Mouse (Mus musculus): Measurements from ENCODE around the gene Spats2.
A peak's percentile ranks its signal among the peaks of the same experiment; 100 is the strongest.
"Not testable (repeated sequence)": the region's sequence is repeated elsewhere in the genome, so short reads cannot be mapped to it uniquely, and the experiment has no call there.

Gene Spats2

DNA sequence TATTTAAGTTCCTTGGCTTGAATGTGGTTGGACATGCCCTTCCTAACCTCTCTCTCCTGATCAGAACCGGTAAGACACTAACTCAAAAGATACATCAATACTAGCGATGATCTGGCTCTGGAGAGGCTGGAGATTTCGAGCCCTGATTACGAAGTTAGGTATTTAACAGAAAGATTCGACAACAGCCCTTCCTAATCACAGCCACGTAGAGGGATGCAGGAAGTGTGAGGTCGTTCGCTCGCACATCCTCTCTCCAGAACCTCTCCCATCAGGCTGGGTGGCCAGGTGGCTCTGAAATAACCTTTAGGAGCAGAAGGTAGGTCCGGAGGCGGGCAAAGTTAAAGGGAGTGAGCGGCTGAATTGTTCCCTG is at the start of gene Spats2:
Spats2 (plus strand) TSS at position 206 of the 370 bp plus-strand sequence.
- ATAC-seq (ENCODE audit: insufficient number of reproducible peaks, low FRiP score, low TSS enrichment): no peak

- ATAC-seq (ENCODE audit: insufficient number of reproducible peaks, low FRiP score, low TSS enrichment): not testable (repeated sequence)
Measured at GRCm38 (mm10) chr15:99076011-99076410, 49.7 kb upstream of the Spats2 start.

DNA sequence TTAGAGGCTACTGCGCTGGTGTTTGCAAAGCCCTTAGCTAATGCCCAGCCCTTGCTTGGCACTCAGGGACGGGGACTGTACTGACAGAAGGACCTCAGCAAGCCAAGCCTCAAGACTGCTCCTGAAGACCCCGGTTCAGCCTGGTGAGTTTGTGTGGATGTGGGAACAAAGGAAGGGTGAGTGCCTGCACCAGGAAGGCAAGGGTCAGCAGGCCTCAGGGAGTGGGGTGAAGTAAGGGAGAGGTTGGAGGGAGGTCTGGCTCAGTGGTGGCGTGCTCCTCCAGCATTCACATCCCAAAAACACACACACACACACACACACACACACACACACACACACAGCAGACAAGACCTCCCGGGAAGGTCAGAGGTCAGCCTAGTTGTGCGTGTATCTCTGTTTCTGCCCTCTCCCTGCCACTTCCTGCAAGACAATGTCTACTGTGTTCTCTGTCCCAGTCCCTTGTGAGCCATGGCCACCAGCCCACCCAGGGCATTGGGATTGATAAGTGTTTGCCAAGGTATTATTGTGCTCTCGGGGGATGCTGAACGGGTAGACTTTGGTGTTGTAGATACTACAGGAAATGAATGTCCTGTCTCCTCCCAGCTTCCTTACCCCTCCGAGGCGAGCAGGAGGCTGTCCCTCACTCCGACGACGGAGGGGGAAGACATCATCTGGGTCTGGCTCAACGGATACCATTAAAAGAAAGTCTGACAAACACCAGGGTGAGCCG is 47.4 kb upstream of the Spats2 start:
- ATAC-seq (ENCODE audit: insufficient number of reproducible peaks, low FRiP score, low TSS enrichment): no peak

- ATAC-seq (ENCODE audit: insufficient number of reproducible peaks, low FRiP score, low TSS enrichment): no peak
Measured at GRCm38 (mm10) chr15:99079804-99080203, 45.9 kb upstream of the Spats2 start.

- no peak for ATAC-seq (ENCODE audit: insufficient number of reproducible peaks, low FRiP score, low TSS enrichment)
Measured at GRCm38 (mm10) chr15:99082322-99082721, 43.4 kb upstream of the Spats2 start.

DNA sequence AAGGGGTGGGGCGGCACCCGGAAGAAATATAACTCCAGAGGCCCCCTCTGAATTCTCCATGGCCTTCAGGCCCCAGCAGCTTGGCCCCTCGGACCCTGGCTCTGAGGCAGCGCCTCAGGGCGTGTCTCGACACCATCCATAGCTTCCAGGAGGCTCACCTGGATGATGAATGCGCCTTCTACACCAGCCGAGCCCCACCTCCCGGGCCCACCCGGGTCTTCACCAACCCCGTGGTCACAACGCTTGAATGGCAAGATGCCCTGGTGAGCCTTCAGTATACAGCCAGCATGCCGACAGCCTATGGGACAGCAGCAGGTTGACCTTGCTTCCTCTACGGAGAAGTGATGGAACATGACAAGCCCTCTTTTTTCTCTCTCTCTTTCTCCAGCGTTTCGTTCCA is 42.9 kb upstream of the Spats2 start:
- no peak for ATAC-seq (ENCODE audit: insufficient number of reproducible peaks, low FRiP score, low TSS enrichment)

DNA sequence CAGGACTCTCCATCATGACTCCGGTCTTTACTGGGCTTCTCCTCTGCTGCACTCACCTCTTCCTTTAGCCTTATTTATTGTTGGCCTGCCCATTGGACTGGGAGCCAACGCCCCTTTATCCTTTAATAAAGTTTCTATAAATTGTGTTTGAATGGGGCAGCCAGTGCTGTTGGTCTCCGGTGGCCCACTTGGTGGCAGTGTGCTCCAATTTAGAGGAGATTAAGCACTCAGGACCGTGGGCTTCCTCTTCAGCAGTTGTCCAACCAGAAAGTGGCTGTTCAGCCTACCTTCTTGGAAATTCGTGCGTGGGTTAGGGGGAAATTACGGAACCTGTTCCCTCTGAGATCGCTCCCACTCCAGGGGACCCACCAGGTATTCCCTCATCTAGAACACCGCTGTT is 42.5 kb upstream of the Spats2 start:
- ATAC-seq (ENCODE audit: insufficient number of reproducible peaks, low FRiP score, low TSS enrichment): no peak

GRCm38 (mm10) chr15:99083867-99084557 is 41.7 kb upstream of the Spats2 start:
- no peak for ATAC-seq (ENCODE audit: insufficient number of reproducible peaks, low FRiP score, low TSS enrichment)

- no peak for ATAC-seq (ENCODE audit: insufficient number of reproducible peaks, low FRiP score, low TSS enrichment)
Measured at GRCm38 (mm10) chr15:99084618-99085017, 41.1 kb upstream of the Spats2 start.

- no peak for ATAC-seq (ENCODE audit: insufficient number of reproducible peaks, low FRiP score, low TSS enrichment)
Measured at GRCm38 (mm10) chr15:99085997-99086396, 39.7 kb upstream of the Spats2 start.

DNA sequence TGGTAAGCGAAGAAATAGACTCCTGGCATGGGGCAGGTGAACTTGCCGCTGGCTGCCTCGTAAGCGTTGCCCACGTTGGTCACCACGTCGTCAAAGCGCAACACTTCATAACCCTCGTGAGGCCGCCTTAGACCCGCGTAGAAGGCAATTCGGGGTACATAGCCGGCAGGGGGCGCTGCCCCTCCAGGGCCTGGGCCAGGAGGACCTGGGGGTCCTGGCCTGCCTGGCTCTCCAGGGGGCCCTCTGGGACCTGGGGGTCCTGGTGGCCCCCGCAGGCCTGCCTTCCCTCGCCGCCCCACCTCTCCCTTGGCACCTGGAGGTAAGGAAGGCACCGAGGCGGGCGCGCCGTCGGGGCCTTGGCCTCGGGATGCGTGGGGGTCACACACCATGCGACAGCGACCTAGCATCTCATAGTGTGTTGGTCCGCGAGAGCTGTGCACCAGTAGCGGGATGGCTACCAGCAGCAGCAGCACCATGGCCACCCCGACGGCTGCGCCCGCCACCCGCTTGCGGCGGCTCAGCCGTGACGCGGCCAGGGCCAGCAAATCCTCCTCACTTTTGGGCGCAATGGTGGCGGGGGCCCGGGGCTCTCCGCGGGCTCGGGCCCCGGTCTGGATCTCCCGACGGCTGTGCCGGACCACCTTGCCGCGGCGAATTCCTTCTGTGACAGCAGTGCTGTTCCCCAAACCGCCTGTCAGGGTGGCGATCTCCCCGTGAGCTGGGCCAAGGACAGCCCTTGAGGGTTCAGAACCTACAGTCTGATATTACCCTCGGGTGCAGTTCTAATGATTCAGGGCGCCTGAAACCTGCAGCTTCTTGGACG is 38.3 kb upstream of the Spats2 start, which contains the start of gene C1ql4:
C1ql4 (minus strand) TSS at position 565 of the 823 bp plus-strand sequence.
- ATAC-seq (ENCODE audit: insufficient number of reproducible peaks, low FRiP score, low TSS enrichment): no peak

DNA sequence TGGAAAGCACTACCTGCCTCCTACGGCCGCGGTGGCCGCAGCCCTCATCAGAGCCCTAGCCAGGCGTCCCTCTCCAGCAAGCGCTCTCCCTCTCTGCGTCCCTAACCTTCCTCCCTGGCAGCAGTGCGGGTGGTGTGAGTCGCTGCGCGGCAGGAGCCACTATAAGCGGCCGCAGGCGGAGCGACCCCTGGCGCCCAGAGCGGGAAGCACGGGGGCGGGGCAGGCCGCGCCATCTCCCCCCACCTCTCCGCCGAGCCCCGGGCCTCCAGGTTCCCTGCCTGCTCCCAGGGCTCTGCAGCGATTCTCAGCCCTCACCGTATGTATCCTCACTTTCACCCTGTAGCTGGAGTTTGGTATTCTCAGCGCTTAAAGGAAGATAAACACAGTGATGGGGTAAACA is 37.4 kb upstream of the Spats2 start:
- 0 out of 2 replicates have a peak, but pooled peaks have one; percentile 31 for ATAC-seq (ENCODE audit: insufficient number of reproducible peaks, low FRiP score, low TSS enrichment)

GRCm38 (mm10) chr15:99089069-99089468 is 36.6 kb upstream of the Spats2 start:
- ATAC-seq (ENCODE audit: insufficient number of reproducible peaks, low FRiP score, low TSS enrichment): no peak

DNA sequence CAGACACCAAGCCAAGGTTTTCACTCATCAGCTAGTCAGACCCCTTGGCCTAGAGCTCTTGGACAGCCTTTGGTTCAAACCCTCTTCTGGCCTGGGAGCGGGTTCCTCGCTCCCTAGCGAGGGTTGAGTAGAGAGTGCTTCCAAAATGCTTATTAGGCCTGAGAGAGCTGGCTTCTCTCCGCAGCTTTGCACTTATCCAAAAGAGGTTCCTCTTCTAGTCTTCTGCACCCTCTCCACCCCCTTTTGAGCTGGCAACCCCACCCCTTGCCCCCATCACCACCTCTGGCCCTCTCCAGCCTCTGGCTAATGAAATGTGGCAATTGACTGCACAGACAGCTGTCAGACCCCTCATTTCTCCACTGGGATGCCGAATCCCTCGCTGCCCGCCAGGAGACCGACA is 32.8 kb upstream of the Spats2 start, which contains the start of gene Dnajc22:
Dnajc22 (plus strand) TSS at position 301 of the 400 bp plus-strand sequence.
- ATAC-seq (ENCODE audit: insufficient number of reproducible peaks, low FRiP score, low TSS enrichment): no peak

- peak; percentile 43; the same call in 1 of the 2 replicates for ATAC-seq (ENCODE audit: insufficient number of reproducible peaks, low FRiP score, low TSS enrichment)
Measured at GRCm38 (mm10) chr15:99093291-99094258, 32.1 kb upstream of the Spats2 start.

DNA sequence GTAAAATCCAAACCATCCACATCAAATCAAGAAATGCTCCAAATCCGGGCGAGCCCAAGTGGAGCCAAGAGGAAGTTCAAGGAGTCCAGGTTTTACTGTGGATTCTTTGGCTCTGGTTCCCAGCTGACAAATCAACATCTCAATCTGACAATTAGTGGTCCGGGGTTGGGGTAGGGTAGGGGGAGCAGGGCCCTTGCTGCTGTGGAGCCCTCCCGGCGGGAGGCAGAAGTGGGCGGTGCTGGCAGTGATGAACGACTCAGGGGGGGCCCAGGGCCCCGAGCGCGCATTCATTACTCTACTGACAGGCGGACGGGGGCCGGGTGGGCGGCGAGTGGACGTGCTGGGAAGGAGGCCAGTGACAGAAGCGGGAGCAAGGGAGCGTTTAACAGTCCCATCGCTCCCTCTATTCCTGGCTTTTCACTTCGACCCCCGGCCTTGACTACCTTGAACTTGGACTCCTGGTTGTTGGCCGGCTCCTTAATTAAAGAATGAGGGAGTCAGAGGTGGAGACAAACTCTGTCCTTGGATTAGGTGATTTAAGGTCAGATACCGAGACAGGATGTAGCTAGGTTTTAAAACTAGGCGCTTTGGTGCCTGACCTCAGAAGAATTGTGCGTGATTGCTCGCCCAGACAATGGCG is 31.0 kb upstream of the Spats2 start:
- no peak for ATAC-seq (ENCODE audit: insufficient number of reproducible peaks, low FRiP score, low TSS enrichment)

DNA sequence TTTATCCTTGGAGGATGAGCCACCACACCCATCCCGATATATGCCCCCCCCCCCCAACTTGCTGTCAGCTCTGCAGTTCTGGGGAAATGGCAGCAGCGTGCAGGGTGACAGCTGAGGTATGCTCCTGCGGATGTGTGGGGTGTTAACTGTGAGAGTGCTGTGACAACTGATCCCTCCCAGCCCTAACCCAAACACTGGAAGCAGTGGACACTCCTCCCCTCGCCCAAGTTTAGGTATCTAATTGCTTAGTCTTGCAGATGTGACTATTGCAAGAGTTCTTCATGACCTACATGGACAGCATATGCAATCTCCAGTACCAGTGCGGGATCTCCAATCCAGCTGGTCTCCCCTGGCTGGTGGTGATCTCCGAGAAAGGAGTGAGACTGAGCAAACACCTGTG is 30.4 kb upstream of the Spats2 start:
- no peak for ATAC-seq (ENCODE audit: insufficient number of reproducible peaks, low FRiP score, low TSS enrichment)

- ATAC-seq (ENCODE audit: insufficient number of reproducible peaks, low FRiP score, low TSS enrichment): no peak
Measured at GRCm38 (mm10) chr15:99096061-99096793, 29.5 kb upstream of the Spats2 start.
